Mouse (Mus musculus) layer of hippocampus, adult 9-11 months (tissue): ENCODE measurements around the gene Ap3m1.
A peak's percentile ranks its signal among the peaks of the same experiment; 100 is the strongest.

ENCODE experiments used
- DNase-seq: peaks from one replicate; pipeline ENCODE4 v3.0.0; 2022

The Ap3m1 gene

GRCm38 (mm10) chr14:20997548-20997947, 54.8 kb downstream of the Ap3m1 start:
- no peak for DNase-seq

GRCm38 (mm10) chr14:20996361-20996760, 55.9 kb downstream of the Ap3m1 start:
- no peak for DNase-seq

GRCm38 (mm10) chr14:20995497-20995896, 56.8 kb downstream of the Ap3m1 start:
- no peak for DNase-seq

GRCm38 (mm10) chr14:20994475-20994874, 57.8 kb downstream of the Ap3m1 start:
- DNase-seq, result no peak

GRCm38 (mm10) chr14:20993067-20993691, 59.1 kb downstream of the Ap3m1 start:
- DNase-seq, result peak; percentile 56

- DNase-seq, result no peak
Measured at GRCm38 (mm10) chr14:20991492-20991891, 60.8 kb downstream of the Ap3m1 start.

- DNase-seq, result no peak
Measured at GRCm38 (mm10) chr14:20985482-20985881, 66.8 kb downstream of the Ap3m1 start.

- DNase-seq, result peak; percentile 40
Measured at GRCm38 (mm10) chr14:20983832-20984231, 68.5 kb downstream of the Ap3m1 start.
